Mouse (Mus musculus) forebrain, embryonic 11.5 days (tissue): ENCODE data around the gene Tpmt. TPM values are rescaled to one million over a fixed set of nuclear protein-coding genes. Genes with fewer than 3 reads are reported as not detected.
A peak's percentile ranks its signal among the peaks of the same experiment; 100 is the strongest.

Experiments
- ATAC-seq: fragments of 200-750 bp; cut with Nextera tagmentation; replicated peaks from 2 replicates; pipeline ENCODE4 v1.8.0; 2017; ENCODE audit warnings: moderate TSS enrichment; ENCODE audit not compliant: low FRiP score
- DNase-seq: peaks from one replicate; pipeline ENCODE4 v3.0.0-alpha.2; 2017; ENCODE audit warnings: low spot score
- H3K27ac ChIP-seq: fragments of 300-500 bp; sonication (generic); 2 replicates; pipeline ENCODE4 v1.5.1; 2014; ENCODE audit warnings: low read depth, low read length
- H3K27me3 ChIP-seq: fragments of 300-500 bp; sonication (generic); 2 replicates; pipeline ENCODE4 v1.6.1; 2014; ENCODE audit warnings: mild to moderate bottlenecking, low read length, mixed read lengths; ENCODE audit not compliant: control insufficient read depth, insufficient read depth
- H3K36me3 ChIP-seq: fragments of 300-500 bp; sonication (generic); 2 replicates; pipeline ENCODE4 v1.6.1; 2014; ENCODE audit warnings: mild to moderate bottlenecking, low read length, moderate library complexity, mixed read lengths; ENCODE audit not compliant: control insufficient read depth, insufficient read depth
- H3K4me1 ChIP-seq: fragments of 300-500 bp; sonication (generic); replicated peaks from 2 replicates; pipeline ENCODE4 v1.6.1; 2014; ENCODE audit warnings: low read length, mixed read lengths; ENCODE audit not compliant: control insufficient read depth, insufficient read depth
- H3K4me2 ChIP-seq: fragments of 300-500 bp; sonication (generic); 2 replicates; pipeline ENCODE4 v1.6.1; 2014; ENCODE audit warnings: low read depth, mild to moderate bottlenecking, low read length, moderate library complexity, mixed read lengths; ENCODE audit not compliant: severe bottlenecking
- H3K4me3 ChIP-seq: fragments of 300-500 bp; sonication (generic); 2 replicates; pipeline ENCODE4 v1.5.1; 2014; ENCODE audit warnings: low read depth, low read length
- H3K9ac ChIP-seq: fragments of 300-500 bp; sonication (generic); 2 replicates; pipeline ENCODE4 v1.6.1; 2014; ENCODE audit warnings: low read length
- H3K9me3 ChIP-seq: fragments of 300-500 bp; sonication (generic); 2 replicates; pipeline ENCODE4 v1.6.1; 2016; ENCODE audit warnings: low read length, mixed read lengths; ENCODE audit not compliant: control insufficient read depth
- whole genome bisulfite sequencing: fragments of 180-500 bp; shearing (Covaris S2); extraction: QIAGEN DNeasy Blood & Tissue Kit; methylation state at CpG from one replicate; pipeline ENCODE4 v1.1.7; 2014; 5-methylcytosine and 5-hydroxymethylcytosine counted together
- polyA plus RNA-seq: library from polyadenylated mRNA; unstranded; fragments of >200 nt; fragmentation: Nextera tagmentation; extraction: Ambion mirVana; gene quantifications from 2 replicates; pipeline ENCODE4 v1.2.1, GENCODE M21; 2014

The Tpmt gene
- polyA plus RNA-seq: 31.7 and 34.2 TPM in 2 replicates

DNA sequence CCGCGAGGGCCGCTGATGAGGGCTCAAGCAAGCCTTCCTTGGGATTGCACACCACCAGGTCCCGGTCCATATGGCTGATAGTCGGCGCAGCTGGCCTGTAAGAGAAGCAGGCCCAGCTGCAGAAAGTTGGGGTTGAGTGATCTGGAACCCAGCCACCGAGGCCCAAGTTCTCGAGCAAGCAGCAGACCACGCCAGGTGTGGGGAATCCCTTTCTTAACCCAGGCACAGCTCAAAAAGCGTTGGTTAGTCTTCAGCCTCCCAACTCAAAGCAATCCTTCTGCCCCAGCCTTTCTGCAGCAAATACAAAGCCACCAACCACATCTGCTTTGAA, at the start of gene Tpmt:
Tpmt (minus strand) TSS at position 121 of the 331 bp plus-strand sequence.
- peak within 1 kb of the TSS; percentile 98 for H3K4me2 ChIP-seq
- no peak for DNase-seq

DNA sequence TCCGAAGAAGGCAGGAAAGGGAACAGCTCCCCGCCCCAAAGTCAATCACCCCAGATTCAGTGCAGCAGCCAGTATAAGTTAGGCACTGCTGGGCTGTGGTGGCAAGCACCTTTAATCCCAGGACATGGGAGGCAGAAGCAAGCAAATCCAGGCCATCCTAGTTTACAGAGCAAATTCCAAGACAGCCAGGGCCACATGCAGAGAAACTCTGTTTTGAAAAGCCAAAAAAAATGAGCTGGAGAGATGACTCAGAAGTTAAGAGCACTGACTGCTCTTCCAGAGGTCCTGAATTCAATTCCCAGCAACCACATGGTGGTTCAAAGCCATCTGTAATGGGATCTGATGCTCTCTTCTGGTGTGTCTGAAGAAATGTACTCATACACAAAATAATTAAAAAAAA, 49.3 kb upstream of the Tpmt start:
- DNase-seq: no peak
- Histone ChIP-seq H3K27me3 (no peaks in the 10 kb centered on the region), H3K4me3 (no peak overlapping the region), H3K36me3 (peaks cover 5% of the 10 kb centered on the region; the same call in 1 of the 2 replicates), H3K9me3 (no peaks in the 10 kb centered on the region), H3K4me1 (no peaks in the 10 kb centered on the region), H3K27ac (no peak overlapping the region), H3K4me2 (no peak overlapping the region), H3K9ac (no peak overlapping the region)
- 97% methylated on average over 2 of the region's 2 CpGs for WGBS
- no peak for ATAC-seq

More for the DNA sequence above, at the start of gene Tpmt:
- Histone ChIP-seq H3K4me1 (peaks cover 4% of the 10 kb centered on the region), H3K27ac (peak within 1 kb of the TSS; percentile 37), H3K9me3 (no peaks in the 10 kb centered on the region), H3K27me3 (no peaks in the 10 kb centered on the region), H3K36me3 (peaks cover 6% of the 10 kb centered on the region; the same call in 1 of the 2 replicates), H3K9ac (peak within 1 kb of the TSS; percentile 77), H3K4me3 (peak within 1 kb of the TSS; percentile 89)
- WGBS: 19% methylated on average over 10 of the region's 10 CpGs
- no peak for ATAC-seq

DNA sequence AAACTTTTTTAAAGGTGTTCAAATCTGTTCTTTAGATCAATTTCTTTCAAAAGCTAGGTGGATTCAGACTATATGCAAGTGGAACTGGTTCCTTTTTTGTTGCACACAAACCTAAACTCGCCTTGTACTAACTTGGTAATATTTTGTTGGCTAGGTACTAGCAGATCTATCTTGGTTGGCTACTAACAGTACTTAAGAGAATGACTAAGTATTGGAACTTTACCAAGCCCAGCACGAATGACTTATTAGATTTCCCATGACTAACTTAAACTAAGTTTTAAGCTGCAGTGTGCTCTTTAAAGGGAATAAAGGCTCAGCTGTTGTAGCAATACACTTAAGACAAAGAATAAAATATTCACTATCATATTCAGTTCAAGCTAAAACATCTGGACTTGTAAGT, 44.7 kb upstream of the Tpmt start:
- no peak for DNase-seq
- no peak for ATAC-seq
- Histone ChIP-seq H3K36me3 (peaks cover 9% of the 10 kb centered on the region; the same call in 1 of the 2 replicates), H3K27me3 (no peaks in the 10 kb centered on the region), H3K4me1 (no peaks in the 10 kb centered on the region), H3K4me3 (no peak overlapping the region), H3K4me2 (no peak overlapping the region), H3K27ac (no peak overlapping the region), H3K9ac (no peak overlapping the region), H3K9me3 (no peaks in the 10 kb centered on the region)
- 94% methylated on average over 2 of the region's 2 CpGs for WGBS

DNA sequence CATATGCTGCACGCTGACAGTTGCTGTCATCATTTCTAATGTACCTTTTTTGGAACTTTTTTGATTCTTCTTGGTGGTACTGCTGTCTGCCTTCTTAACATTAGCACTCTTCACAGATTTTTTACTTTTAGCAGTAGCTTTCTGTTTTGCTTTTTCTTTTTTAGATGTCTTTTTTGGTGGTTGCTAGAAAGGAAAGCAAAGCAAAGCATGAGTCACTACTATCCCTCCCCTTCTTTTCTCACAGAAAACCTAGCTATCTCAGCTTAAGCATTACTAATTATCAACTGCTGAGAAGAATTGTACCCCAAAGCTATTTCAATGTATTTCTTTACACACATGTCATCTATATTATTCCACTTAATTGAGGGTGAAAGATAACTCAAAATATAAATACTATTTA, 43.9 kb upstream of the Tpmt start:
- H3K4me1 ChIP-seq: no peaks in the 10 kb centered on the region
- no peak overlapping the region for H3K4me2 ChIP-seq
- peaks cover 6% of the 10 kb centered on the region; the same call in 1 of the 2 replicates for H3K36me3 ChIP-seq
- DNase-seq (no peak), ATAC-seq (no peak)
- no peak overlapping the region for H3K27ac ChIP-seq
- no peaks in the 10 kb centered on the region for H3K9me3 ChIP-seq
- no peak overlapping the region for H3K9ac ChIP-seq
- no peak overlapping the region for H3K4me3 ChIP-seq
- no peaks in the 10 kb centered on the region for H3K27me3 ChIP-seq
- WGBS: 91% methylated on average over 1 of the region's 1 CpGs

DNA sequence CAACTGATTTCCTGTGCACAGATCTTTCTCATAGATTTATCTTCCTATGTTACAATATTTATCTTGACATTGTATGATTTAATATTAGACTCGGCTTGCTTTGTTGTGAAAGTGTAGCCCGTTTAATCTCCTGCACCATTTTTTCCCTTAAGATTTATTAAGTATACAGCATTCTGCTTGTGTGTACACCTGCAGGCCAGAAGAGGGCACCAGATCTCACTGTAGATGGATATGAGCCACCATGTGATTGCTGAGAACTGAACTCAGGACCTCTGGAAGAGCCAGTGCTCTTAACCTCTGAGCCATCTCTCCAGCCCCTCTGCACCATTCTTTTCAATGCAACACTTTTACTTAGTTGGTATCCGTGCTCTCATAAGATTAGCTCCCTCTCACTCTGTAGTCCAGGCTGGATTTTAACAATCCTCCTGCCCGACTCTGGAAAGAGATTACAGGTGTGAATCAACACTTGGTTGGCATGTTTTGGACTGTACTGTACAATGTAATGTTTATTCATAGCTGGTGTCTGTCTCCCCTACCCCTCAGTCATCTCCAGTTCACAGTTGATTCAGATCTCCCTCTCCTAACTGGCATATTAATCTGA, 36.5 kb upstream of the Tpmt start:
- Histone ChIP-seq H3K4me1 (no peaks in the 10 kb centered on the region), H3K27me3 (no peaks in the 10 kb centered on the region), H3K9ac (no peak overlapping the region), H3K4me2 (no peak overlapping the region), H3K36me3 (peaks cover 3% of the 10 kb centered on the region; the same call in 1 of the 2 replicates), H3K27ac (no peak overlapping the region), H3K9me3 (no peaks in the 10 kb centered on the region), H3K4me3 (no peak overlapping the region)
- no peak for DNase-seq
- WGBS: 92% methylated on average over 4 of the region's 4 CpGs
- no peak for ATAC-seq

DNA sequence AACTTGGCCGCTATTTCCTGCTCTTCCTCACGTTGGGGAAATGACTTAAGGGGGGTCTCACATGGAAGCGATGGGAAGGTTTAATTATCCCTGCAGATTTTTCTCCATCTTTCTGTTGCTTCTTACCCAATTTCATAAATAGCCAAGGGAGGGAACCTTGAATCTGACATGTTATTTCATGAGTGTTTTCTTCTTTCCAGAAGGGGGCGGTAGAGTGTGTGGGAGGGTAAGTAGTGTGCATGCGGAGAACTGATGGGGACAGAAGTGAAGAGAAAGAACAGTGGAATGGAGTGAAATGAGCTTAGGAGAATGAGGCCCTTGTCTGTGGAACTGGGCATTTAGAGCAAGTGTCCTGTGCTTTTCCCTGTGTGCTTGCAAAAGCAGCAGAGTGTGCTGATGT, 34.3 kb upstream of the Tpmt start:
- Histone ChIP-seq H3K9me3 (no peaks in the 10 kb centered on the region), H3K4me1 (no peaks in the 10 kb centered on the region), H3K4me3 (no peak overlapping the region), H3K27ac (no peak overlapping the region), H3K36me3 (no peaks in the 10 kb centered on the region; the same call in 1 of the 2 replicates), H3K27me3 (no peaks in the 10 kb centered on the region), H3K4me2 (no peak overlapping the region), H3K9ac (no peak overlapping the region)
- no peak for ATAC-seq
- WGBS: 77% methylated on average over 5 of the region's 5 CpGs
- DNase-seq: no peak

DNA sequence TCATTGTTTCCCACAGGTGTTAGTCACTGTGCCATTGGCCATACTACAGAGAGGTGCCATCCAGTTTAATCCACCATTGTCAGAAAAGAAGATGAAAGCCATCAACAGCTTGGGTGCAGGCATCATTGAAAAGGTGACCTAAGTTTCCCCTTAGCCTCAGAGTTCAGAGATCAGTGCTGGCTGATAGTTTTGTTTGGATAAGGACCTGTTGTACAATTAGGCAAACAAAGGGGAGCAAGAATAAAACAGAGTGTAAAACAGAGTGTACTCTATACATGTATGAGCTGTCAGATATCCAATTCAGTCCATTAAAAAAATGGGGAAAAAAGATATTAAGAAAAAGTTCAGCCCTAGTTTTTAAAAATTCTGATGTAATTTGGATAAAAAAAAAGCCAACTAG, 32.8 kb upstream of the Tpmt start:
- no peak overlapping the region for H3K4me3 ChIP-seq
- ATAC-seq: no peak
- no peak overlapping the region for H3K27ac ChIP-seq
- no peaks in the 10 kb centered on the region for H3K4me1 ChIP-seq
- H3K9ac ChIP-seq: no peak overlapping the region
- H3K36me3 ChIP-seq: no peaks in the 10 kb centered on the region; the same call in 1 of the 2 replicates
- no peaks in the 10 kb centered on the region for H3K9me3 ChIP-seq
- H3K27me3 ChIP-seq: no peaks in the 10 kb centered on the region
- H3K4me2 ChIP-seq: no peak overlapping the region
- no peak for DNase-seq

DNA sequence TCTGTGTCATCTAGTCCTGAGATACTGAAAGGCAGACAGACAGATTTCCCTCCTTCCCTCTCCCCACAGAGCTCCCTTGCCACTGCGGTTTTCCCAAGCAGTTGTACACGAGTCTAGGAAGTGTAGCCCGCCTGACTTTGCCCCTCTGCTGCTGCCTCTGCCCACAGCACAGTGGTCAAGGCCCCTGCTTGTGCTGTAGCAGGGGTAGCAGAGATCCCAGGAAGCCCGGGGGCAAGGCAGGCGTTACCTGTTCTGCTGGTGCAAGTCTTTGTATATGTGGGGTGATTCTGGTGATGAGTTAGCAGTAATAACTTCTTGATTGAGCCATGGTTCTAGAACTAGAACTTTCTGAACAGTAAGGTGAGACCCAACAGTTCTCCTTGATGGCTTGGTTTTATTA, 31.6 kb upstream of the Tpmt start:
- Histone ChIP-seq H3K27ac (no peak overlapping the region), H3K9ac (no peak overlapping the region), H3K27me3 (no peaks in the 10 kb centered on the region), H3K4me3 (no peak overlapping the region), H3K4me2 (no peak overlapping the region), H3K36me3 (no peaks in the 10 kb centered on the region; the same call in 1 of the 2 replicates), H3K9me3 (no peaks in the 10 kb centered on the region), H3K4me1 (no peaks in the 10 kb centered on the region)
- 87% methylated on average over 5 of the region's 5 CpGs for WGBS
- no peak for DNase-seq
- ATAC-seq: no peak

DNA sequence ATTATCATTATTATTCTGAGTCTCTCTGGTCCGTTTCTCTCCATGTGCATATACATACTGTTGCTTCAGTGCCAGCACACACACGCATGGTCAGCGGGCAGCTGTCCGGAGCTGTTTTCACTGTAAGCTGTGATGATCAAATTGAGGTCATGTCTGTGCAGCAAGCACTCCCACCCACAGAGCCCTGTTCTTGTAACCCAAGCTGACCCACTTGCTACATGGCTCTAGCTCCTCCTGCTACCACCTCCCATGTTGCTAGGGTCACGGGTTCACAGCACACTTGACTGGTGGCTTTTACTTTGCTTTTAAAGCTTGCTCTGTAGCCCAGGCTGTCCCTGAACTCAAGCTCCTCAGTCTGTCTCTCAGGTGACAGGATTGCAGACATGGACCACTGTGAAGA, 27.9 kb upstream of the Tpmt start:
- no peak overlapping the region for H3K9ac ChIP-seq
- H3K36me3 ChIP-seq: no peaks in the 10 kb centered on the region; the same call in 1 of the 2 replicates
- no peak for DNase-seq

More for the DNA sequence above, 27.9 kb upstream of the Tpmt start:
- Histone ChIP-seq H3K27me3 (no peaks in the 10 kb centered on the region), H3K4me3 (no peak overlapping the region), H3K27ac (no peak overlapping the region), H3K9me3 (no peaks in the 10 kb centered on the region), H3K4me2 (no peak overlapping the region), H3K4me1 (no peaks in the 10 kb centered on the region)
- no peak for ATAC-seq
- WGBS: 90% methylated on average over 5 of the region's 5 CpGs
